Mouse (Mus musculus): ENCODE data around the gene Tekt2. TPM values are rescaled to one million over a fixed set of nuclear protein-coding genes. Genes with fewer than 3 reads are reported as not detected.
A peak's percentile ranks its signal among the peaks of the same experiment; 100 is the strongest.

The Tekt2 gene
- polyA plus RNA-seq, 1 experiment from 2014 or later = 13.2 TPM

DNA sequence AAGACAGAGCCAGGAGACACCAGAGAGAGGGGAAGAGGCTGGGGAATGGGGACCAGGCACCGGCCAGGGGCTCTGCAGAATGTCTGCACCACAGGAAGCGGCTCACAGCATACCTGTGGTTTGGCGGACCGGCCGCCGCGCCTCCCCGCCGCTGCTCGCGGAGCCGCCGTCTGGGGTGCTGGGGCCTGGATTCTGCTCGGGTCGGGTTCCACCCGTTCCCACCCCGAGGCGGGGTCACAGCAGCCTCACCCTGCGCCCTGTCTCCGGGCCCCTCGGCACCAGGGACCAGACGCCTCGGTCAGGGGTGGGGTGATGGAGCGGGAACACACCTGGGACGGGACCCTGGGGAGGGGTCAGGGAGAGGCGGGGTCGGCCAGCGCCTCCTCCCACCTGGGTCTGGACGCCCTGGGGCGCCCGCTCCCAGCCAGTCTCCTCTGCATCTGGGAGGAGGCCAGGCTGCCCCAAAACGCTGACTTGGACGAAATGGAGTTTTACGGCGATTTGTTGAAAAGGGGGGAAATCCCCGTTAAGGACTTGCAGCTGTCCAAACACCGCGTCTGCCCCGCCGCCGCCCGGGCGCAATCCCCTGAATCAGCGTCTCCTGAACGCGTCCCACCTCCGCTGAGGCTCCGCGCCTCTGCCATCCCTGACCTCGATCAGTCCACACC, 24.4 kb downstream of the Tekt2 start:
- Histone ChIP-seq H3K9me3 (ENCODE audit: control insufficient read depth, low read length) (peaks cover 2% of the 10 kb centered on the region; the same call in 1 of the 2 replicates), H3K4me3 (ENCODE audit: low read length) (peak overlapping the region; percentile 50), H3K4me2 (ENCODE audit: low read depth, low read length) (peak overlapping the region; percentile 79), H3K9ac (ENCODE audit: low read length) (peak overlapping the region; percentile 51), H3K27me3 (ENCODE audit: control insufficient read depth, insufficient read depth, low read depth, low read length) (peaks cover 37% of the 10 kb centered on the region), H3K4me1 (replicated peaks; ENCODE audit: control insufficient read depth, insufficient read depth, low read length) (peaks cover 22% of the 10 kb centered on the region), H3K27ac (ENCODE audit: low read length) (no peak overlapping the region), H3K36me3 (ENCODE audit: control insufficient read depth, insufficient read depth, low read length) (no peaks in the 10 kb centered on the region)
- 0 out of 2 replicates have a peak, but pooled peaks have one; percentile 16 for ATAC-seq (ENCODE audit: low read depth)
- 1% methylated on average over 47 of the region's 50 CpGs for WGBS

DNA sequence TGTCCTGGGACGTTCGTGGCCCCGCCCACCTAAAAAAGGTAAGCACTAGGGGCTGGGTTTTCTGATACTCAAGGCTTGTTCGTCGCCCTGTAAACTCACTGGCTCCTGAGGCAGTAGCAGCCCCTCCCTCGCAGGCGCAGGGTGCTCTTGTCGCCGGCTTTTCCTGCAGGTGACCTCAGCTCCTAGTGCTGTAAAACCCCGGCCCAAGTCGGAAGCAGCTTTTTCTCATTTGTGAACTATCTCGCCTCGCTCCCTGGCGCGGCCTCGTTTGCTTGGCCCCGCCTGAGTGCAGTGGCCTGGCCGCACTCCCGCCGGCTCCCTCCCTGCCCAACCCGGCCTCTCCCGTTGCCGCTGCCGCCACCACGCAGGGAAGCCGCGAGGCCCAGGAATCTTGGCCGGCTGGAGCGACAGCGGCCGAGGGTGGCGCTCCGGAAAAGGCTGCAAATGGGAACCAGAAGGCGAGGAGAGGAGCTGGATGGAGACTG, 28.8 kb downstream of the Tekt2 start:
- Histone ChIP-seq H3K9me3 (ENCODE audit: control insufficient read depth, low read length) (no peaks in the 10 kb centered on the region), H3K27ac (ENCODE audit: low read length) (peak overlapping the region; percentile 37; the same call in 1 of the 2 replicates), H3K9ac (ENCODE audit: low read length) (peak overlapping the region; percentile 46), H3K4me2 (ENCODE audit: low read depth, low read length) (peak overlapping the region; percentile 68), H3K4me1 (replicated peaks; ENCODE audit: control insufficient read depth, insufficient read depth, low read length) (peaks cover 20% of the 10 kb centered on the region), H3K36me3 (ENCODE audit: control insufficient read depth, insufficient read depth, low read length) (no peaks in the 10 kb centered on the region), H3K4me3 (ENCODE audit: low read length) (peak overlapping the region; percentile 43), H3K27me3 (ENCODE audit: control insufficient read depth, insufficient read depth, low read depth, low read length) (peaks cover 25% of the 10 kb centered on the region)
- WGBS = 2% methylated on average over 34 of the region's 34 CpGs
- peak; percentile 71 for ATAC-seq (ENCODE audit: low read depth)

DNA sequence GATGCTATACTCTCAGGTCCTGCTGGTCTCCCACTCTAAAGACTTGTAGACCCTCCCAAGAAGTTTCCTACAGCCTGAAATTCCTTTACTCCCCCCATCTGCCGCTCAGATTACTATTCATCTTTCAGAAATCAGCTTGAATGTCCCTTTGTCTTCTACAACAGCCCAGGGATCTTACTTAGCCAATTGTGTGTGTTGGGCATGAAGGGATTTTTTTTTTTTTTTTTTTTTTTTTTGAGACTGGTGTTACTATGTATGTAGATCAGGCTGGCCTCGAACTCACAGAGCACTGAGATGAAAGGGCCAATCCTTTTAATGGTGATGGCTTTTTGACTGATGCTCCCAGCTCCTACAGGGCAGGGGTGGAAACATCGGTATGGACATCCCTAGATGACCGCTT, 29.6 kb downstream of the Tekt2 start:
- Histone ChIP-seq H3K4me2 (ENCODE audit: low read depth, low read length) (0 out of 2 replicates have a peak overlapping the region, but pooled peaks have one; percentile 68), H3K27ac (ENCODE audit: low read length) (no peak overlapping the region), H3K36me3 (ENCODE audit: control insufficient read depth, insufficient read depth, low read length) (no peaks in the 10 kb centered on the region), H3K4me1 (replicated peaks; ENCODE audit: control insufficient read depth, insufficient read depth, low read length) (peaks cover 15% of the 10 kb centered on the region), H3K27me3 (ENCODE audit: control insufficient read depth, insufficient read depth, low read depth, low read length) (peaks cover 18% of the 10 kb centered on the region), H3K9ac (ENCODE audit: low read length) (no peak overlapping the region), H3K9me3 (ENCODE audit: control insufficient read depth, low read length) (no peaks in the 10 kb centered on the region), H3K4me3 (ENCODE audit: low read length) (no peak overlapping the region)
- no peak for ATAC-seq (ENCODE audit: low read depth)
- WGBS = 41% methylated on average over 4 of the region's 4 CpGs

DNA sequence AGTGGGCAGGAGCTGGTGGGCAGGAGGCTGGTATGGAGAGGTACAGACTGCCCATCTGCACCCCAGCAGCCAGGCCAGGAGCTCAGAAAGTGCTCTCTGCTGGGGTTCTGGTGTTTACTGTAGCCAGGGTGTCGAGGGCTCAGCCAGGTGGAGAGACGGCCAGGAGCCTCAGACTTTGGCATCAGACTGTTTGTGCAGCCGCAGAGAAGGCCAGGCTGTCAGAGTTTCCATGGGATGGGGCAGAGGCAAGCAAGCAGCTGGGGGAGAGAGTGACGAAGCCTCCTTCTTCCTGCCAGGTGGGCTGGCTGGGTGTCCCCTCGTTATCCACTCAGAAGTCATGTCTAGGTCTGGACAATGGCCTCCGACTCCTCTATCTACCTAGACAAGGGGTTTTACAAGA, 30.3 kb downstream of the Tekt2 start:
- WGBS = 55% methylated on average over 6 of the region's 6 CpGs
- Histone ChIP-seq H3K4me2 (ENCODE audit: low read depth, low read length) (no peak overlapping the region), H3K36me3 (ENCODE audit: control insufficient read depth, insufficient read depth, low read length) (no peaks in the 10 kb centered on the region), H3K9me3 (ENCODE audit: control insufficient read depth, low read length) (no peaks in the 10 kb centered on the region), H3K4me1 (replicated peaks; ENCODE audit: control insufficient read depth, insufficient read depth, low read length) (peaks cover 12% of the 10 kb centered on the region; the same call in 1 of the 2 replicates), H3K4me3 (ENCODE audit: low read length) (no peak overlapping the region), H3K9ac (ENCODE audit: low read length) (no peak overlapping the region), H3K27ac (ENCODE audit: low read length) (no peak overlapping the region), H3K27me3 (ENCODE audit: control insufficient read depth, insufficient read depth, low read depth, low read length) (peaks cover 10% of the 10 kb centered on the region)
- no peak for ATAC-seq (ENCODE audit: low read depth)

DNA sequence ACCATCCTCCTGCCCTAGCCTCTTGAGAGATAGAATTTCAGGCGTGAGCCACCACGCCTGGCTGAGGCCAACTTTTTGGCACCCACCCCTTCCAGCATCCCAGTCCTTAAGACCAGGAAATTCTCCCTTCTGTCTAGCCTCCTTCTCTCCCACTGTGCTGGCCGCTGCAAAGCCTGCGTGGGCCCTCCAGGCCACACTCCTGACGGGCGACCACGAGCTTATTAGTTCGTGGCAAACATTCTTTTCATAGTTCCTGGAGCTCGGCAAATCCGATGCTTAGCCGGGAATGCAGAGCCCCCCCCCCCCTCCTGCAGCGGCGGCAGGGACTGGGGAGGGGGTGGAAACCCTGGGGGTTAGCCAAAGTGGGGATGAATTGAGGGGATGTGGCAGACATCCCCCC, 34.3 kb downstream of the Tekt2 start:
- no peak for ATAC-seq (ENCODE audit: low read depth)
- H3K9me3 ChIP-seq (ENCODE audit: control insufficient read depth, low read length) = no peaks in the 10 kb centered on the region
- no peak overlapping the region for H3K4me2 ChIP-seq (ENCODE audit: low read depth, low read length)
- 13% methylated on average over 13 of the region's 13 CpGs for WGBS
- peaks cover 21% of the 10 kb centered on the region for H3K27me3 ChIP-seq (ENCODE audit: control insufficient read depth, insufficient read depth, low read depth, low read length)
- peaks cover 11% of the 10 kb centered on the region; the same call in 1 of the 2 replicates for H3K4me1 ChIP-seq (replicated peaks; ENCODE audit: control insufficient read depth, insufficient read depth, low read length)
- no peaks in the 10 kb centered on the region for H3K36me3 ChIP-seq (ENCODE audit: control insufficient read depth, insufficient read depth, low read length)
- H3K9ac ChIP-seq (ENCODE audit: low read length) = peak overlapping the region; percentile 25; the same call in 1 of the 2 replicates
- H3K4me3 ChIP-seq (ENCODE audit: low read length) = no peak overlapping the region
- no peak overlapping the region for H3K27ac ChIP-seq (ENCODE audit: low read length)

DNA sequence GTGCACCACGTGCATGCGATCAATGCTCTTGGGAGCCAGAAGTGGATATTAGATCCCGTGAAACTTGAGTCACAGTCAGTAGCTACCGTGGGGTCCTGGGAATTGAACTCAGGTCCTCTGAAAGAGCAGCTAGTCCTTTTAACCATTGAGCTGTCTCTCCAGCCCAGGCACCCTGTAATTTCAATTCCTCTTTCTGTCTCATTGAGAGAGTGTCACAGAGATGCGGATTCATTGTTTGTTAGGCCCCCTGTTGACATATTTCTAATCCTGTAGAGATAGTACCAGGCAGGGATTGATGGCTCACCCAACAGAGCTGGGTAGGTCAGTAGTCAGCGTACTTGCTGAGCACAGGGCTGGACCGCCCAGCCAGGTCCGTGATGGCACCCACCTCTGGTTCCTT, 35.2 kb downstream of the Tekt2 start:
- Histone ChIP-seq H3K9me3 (ENCODE audit: control insufficient read depth, low read length) (peaks cover 2% of the 10 kb centered on the region; the same call in 1 of the 2 replicates), H3K27ac (ENCODE audit: low read length) (no peak overlapping the region), H3K4me2 (ENCODE audit: low read depth, low read length) (no peak overlapping the region), H3K4me1 (replicated peaks; ENCODE audit: control insufficient read depth, insufficient read depth, low read length) (peaks cover 11% of the 10 kb centered on the region; the same call in 1 of the 2 replicates), H3K27me3 (ENCODE audit: control insufficient read depth, insufficient read depth, low read depth, low read length) (peaks cover 26% of the 10 kb centered on the region), H3K36me3 (ENCODE audit: control insufficient read depth, insufficient read depth, low read length) (no peaks in the 10 kb centered on the region), H3K9ac (ENCODE audit: low read length) (no peak overlapping the region), H3K4me3 (ENCODE audit: low read length) (no peak overlapping the region)
- 83% methylated on average over 8 of the region's 8 CpGs for WGBS
- no peak for ATAC-seq (ENCODE audit: low read depth)

DNA sequence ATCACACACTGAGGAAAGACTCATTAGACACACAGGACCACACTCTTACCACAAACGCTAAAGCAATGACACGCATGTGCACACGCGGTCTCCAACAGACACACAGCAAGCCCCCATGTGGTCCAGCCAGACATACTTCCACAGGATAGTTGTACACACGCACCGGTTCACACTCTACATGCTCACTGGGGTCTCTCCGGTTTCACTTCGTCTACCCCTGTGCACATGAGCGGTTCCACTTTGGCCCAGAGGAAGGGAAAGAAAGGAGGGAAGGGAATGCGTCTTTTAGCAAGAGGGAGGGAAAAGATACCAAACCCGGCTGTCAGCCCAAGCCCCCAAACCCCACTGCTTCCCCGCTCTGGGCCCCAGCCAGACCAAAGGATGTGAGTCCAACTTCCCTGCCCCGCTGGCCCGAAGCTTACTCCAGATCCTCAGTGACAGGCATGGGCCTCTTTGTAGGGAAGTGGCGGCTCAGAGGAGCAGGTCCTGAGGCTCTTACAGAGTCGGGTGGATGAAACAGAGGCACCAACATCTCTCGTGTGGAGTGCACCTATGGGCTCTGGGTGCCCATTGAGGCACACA, 37.3 kb downstream of the Tekt2 start:
- peak overlapping the region; percentile 11 for H3K4me3 ChIP-seq (ENCODE audit: low read length)
- no peaks in the 10 kb centered on the region for H3K36me3 ChIP-seq (ENCODE audit: control insufficient read depth, insufficient read depth, low read length)
- peak overlapping the region; percentile 1; the same call in 1 of the 2 replicates for H3K9ac ChIP-seq (ENCODE audit: low read length)
- ATAC-seq (ENCODE audit: low read depth) = peak; percentile 15; the same call in 1 of the 2 replicates
- WGBS = 38% methylated on average over 17 of the region's 17 CpGs
- peak overlapping the region; percentile 38 for H3K4me2 ChIP-seq (ENCODE audit: low read depth, low read length)
- peaks cover 11% of the 10 kb centered on the region; the same call in 1 of the 2 replicates for H3K4me1 ChIP-seq (replicated peaks; ENCODE audit: control insufficient read depth, insufficient read depth, low read length)
- peaks cover 2% of the 10 kb centered on the region; the same call in 1 of the 2 replicates for H3K9me3 ChIP-seq (ENCODE audit: control insufficient read depth, low read length)
- no peak overlapping the region; the same call in 1 of the 2 replicates for H3K27ac ChIP-seq (ENCODE audit: low read length)
- peaks cover 26% of the 10 kb centered on the region for H3K27me3 ChIP-seq (ENCODE audit: control insufficient read depth, insufficient read depth, low read depth, low read length)

DNA sequence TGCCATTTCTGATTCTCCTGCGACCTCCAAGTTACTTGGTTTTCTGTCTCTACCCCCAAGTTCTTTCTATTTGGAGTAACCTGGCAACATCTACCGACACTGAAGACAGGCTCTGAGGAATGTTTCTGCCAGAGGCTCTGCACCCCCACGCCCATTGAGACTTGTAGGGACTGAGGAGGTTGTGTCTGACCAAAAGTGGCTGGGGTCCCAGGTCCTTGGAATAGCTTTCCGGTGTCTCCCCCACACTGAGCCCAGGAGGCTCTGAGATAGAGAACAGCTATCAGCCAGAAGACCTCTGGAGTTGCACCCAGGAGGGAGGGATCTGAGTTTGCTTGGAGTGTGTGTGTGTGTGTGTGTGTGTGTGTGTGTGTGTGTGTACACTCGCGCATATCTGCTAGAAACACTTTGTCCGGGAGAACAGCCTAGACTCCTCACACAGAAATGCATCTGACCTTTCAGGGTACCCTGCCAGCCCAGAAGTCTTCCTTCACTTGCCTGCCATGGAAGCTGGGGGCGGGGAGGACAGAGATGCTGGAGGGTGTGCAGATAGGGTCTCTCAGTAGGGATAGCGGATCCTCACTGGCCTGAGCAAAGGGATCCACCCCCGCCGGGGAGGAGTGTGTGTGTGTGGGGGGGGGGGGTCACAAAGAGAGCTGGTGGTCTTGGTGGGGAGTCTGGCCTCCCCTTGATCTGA, 38.0 kb downstream of the Tekt2 start:
- peaks cover 11% of the 10 kb centered on the region; the same call in 1 of the 2 replicates for H3K4me1 ChIP-seq (replicated peaks; ENCODE audit: control insufficient read depth, insufficient read depth, low read length)
- ATAC-seq (ENCODE audit: low read depth) = peak; percentile 67

More for the DNA sequence above, 38.0 kb downstream of the Tekt2 start:
- no peaks in the 10 kb centered on the region for H3K36me3 ChIP-seq (ENCODE audit: control insufficient read depth, insufficient read depth, low read length)
- H3K27ac ChIP-seq (ENCODE audit: low read length) = no peak overlapping the region
- peaks cover 26% of the 10 kb centered on the region for H3K27me3 ChIP-seq (ENCODE audit: control insufficient read depth, insufficient read depth, low read depth, low read length)
- WGBS = 25% methylated on average over 11 of the region's 11 CpGs
- peaks cover 2% of the 10 kb centered on the region; the same call in 1 of the 2 replicates for H3K9me3 ChIP-seq (ENCODE audit: control insufficient read depth, low read length)
- peak overlapping the region; percentile 70 for H3K4me2 ChIP-seq (ENCODE audit: low read depth, low read length)
- H3K4me3 ChIP-seq (ENCODE audit: low read length) = no peak overlapping the region; the same call in 1 of the 2 replicates
- no peak overlapping the region for H3K9ac ChIP-seq (ENCODE audit: low read length)
